Mouse (Mus musculus) kidney, embryonic 14.5 days (tissue): ENCODE results near the gene Idh3b. TPM values are rescaled to one million over a fixed set of nuclear protein-coding genes. Genes with fewer than 3 reads are reported as not detected.

Experiments used
- ATAC-seq: fragments of 200-750 bp; cut with Nextera tagmentation; 2 replicates; pipeline ENCODE4 v1.8.0; 2017; ENCODE audit warnings: moderate number of reproducible peaks, mild to moderate bottlenecking, moderate TSS enrichment, moderate library complexity; ENCODE audit not compliant: low FRiP score, low TSS enrichment
- H3K27ac ChIP-seq: fragments of 300-500 bp; sonication (generic); 2 replicates; pipeline ENCODE4 v1.5.1; 2014; ENCODE audit warnings: low read depth, mild to moderate bottlenecking, low read length, moderate library complexity, mixed read lengths
- H3K27me3 ChIP-seq: fragments of 300-500 bp; sonication (generic); 2 replicates; pipeline ENCODE4 v1.6.1; 2014; ENCODE audit warnings: mild to moderate bottlenecking, low read length; ENCODE audit not compliant: control insufficient read depth, insufficient read depth
- H3K36me3 ChIP-seq: fragments of 300-500 bp; sonication (generic); 2 replicates; pipeline ENCODE4 v1.6.1; 2014; ENCODE audit warnings: low read length, mixed read lengths; ENCODE audit not compliant: control insufficient read depth, insufficient read depth
- H3K4me1 ChIP-seq: fragments of 300-500 bp; sonication (generic); 2 replicates; pipeline ENCODE4 v1.6.1; 2014; ENCODE audit warnings: low read length, mixed read lengths; ENCODE audit not compliant: control insufficient read depth, insufficient read depth
- H3K4me2 ChIP-seq: fragments of 300-500 bp; sonication (generic); replicated peaks from 2 replicates; pipeline ENCODE4 v1.6.1; 2014; ENCODE audit warnings: low read depth, mild to moderate bottlenecking, low read length
- H3K4me3 ChIP-seq: fragments of 300-500 bp; sonication (generic); 2 replicates; pipeline ENCODE4 v1.5.1; 2014; ENCODE audit warnings: mild to moderate bottlenecking, low read length
- H3K9ac ChIP-seq: fragments of 300-500 bp; sonication (generic); 2 replicates; pipeline ENCODE4 v1.6.1; 2014; ENCODE audit warnings: low read depth, mild to moderate bottlenecking, low read length, moderate library complexity
- H3K9me3 ChIP-seq: fragments of 300-500 bp; sonication (generic); 2 replicates; pipeline ENCODE4 v1.6.1; 2016; ENCODE audit warnings: low read length; ENCODE audit not compliant: control insufficient read depth
- WGBS: fragments of 180-500 bp; shearing (Covaris S2); extraction: QIAGEN DNeasy Blood & Tissue Kit; methylation state at CpG from one replicate; pipeline ENCODE4 v1.1.7; 2014; 5-methylcytosine and 5-hydroxymethylcytosine counted together
- polyA plus RNA-seq: library from polyadenylated mRNA; unstranded; fragments of >200 nt; fragmentation: Nextera tagmentation; extraction: Ambion mirVana; gene quantifications from 2 replicates; pipeline ENCODE4 v1.2.1, GENCODE M21; 2014

Idh3b gene
- polyA plus RNA-seq, result 175 and 181 TPM in 2 replicates

- Histone ChIP-seq H3K9me3 (no peaks in the 10 kb centered on the region), H3K27me3 (no peaks in the 10 kb centered on the region), H3K27ac (peak within 1 kb of the TSS; percentile 76), H3K9ac (peak within 1 kb of the TSS; percentile 88), H3K4me1 (0 out of 2 replicates have a peak, but pooled peaks cover 9% of the 10 kb centered on the region), H3K4me3 (peak within 1 kb of the TSS; percentile 86), H3K4me2 (peak within 1 kb of the TSS; percentile 87), H3K36me3 (peaks cover 35% of the 10 kb centered on the region)
- peak; percentile 88 for ATAC-seq
- under 1% methylated on average over 48 of the region's 51 CpGs for WGBS
These were observed at the start of gene Idh3b for GRCm38 (mm10) chr2:130283854-130284654. Gene Idh3b, minus strand, starts transcription at chr2:130284547.

- Histone ChIP-seq H3K4me1 (no peaks in the 10 kb centered on the region), H3K9ac (no peak overlapping the region), H3K4me3 (no peak overlapping the region), H3K4me2 (no peak overlapping the region), H3K9me3 (no peaks in the 10 kb centered on the region), H3K36me3 (no peaks in the 10 kb centered on the region), H3K27me3 (no peaks in the 10 kb centered on the region), H3K27ac (no peak overlapping the region)
- ATAC-seq, result no peak
- 91% methylated on average over 2 of the region's 2 CpGs for WGBS
These were observed 45.2 kb upstream of the Idh3b start for GRCm38 (mm10) chr2:130329502-130329901.

GRCm38 (mm10) chr2:130327057-130327456 is 42.7 kb upstream of the Idh3b start:
- Histone ChIP-seq H3K4me3 (no peak overlapping the region), H3K36me3 (no peaks in the 10 kb centered on the region), H3K27me3 (no peaks in the 10 kb centered on the region), H3K4me1 (no peaks in the 10 kb centered on the region), H3K4me2 (no peak overlapping the region), H3K27ac (no peak overlapping the region), H3K9me3 (no peaks in the 10 kb centered on the region), H3K9ac (no peak overlapping the region)
- 63% methylated on average over 1 of the region's 1 CpGs for WGBS
- no peak for ATAC-seq

DNA sequence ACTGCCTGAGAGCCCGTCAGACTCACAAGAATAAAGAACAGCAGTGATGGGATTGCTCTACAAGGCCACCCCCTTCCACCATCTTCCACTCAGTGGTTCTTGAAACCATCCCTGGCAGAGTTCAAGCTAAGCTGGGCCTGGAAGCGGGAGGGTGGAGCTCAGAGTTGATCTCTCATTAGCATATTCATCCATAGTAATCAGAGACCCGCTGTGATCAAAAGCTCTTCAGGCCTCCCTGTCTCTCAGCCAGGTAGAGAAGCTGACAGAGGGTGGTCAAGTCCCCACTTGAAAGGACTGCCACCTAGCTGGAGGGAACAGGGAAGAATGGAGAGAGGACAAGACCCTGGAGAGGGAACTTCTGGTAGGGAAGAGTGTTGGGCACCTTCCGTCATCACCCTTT is 18.7 kb upstream of the Idh3b start:
- ATAC-seq, result no peak
- H3K9ac ChIP-seq, result no peak overlapping the region
- H3K4me1 ChIP-seq, result no peaks in the 10 kb centered on the region
- H3K36me3 ChIP-seq, result peaks cover 6% of the 10 kb centered on the region; the same call in 1 of the 2 replicates
- no peak overlapping the region for H3K27ac ChIP-seq
- H3K4me3 ChIP-seq, result no peak overlapping the region
- H3K4me2 ChIP-seq, result no peak overlapping the region
- no peaks in the 10 kb centered on the region for H3K27me3 ChIP-seq
- 64% methylated on average over 4 of the region's 4 CpGs for WGBS
- no peaks in the 10 kb centered on the region for H3K9me3 ChIP-seq

GRCm38 (mm10) chr2:130297580-130297979 is 13.2 kb upstream of the Idh3b start:
- Histone ChIP-seq H3K9ac (no peak overlapping the region), H3K27ac (no peak overlapping the region), H3K4me3 (no peak overlapping the region), H3K9me3 (no peaks in the 10 kb centered on the region), H3K4me2 (no peak overlapping the region), H3K36me3 (no peaks in the 10 kb centered on the region), H3K27me3 (peaks cover 8% of the 10 kb centered on the region), H3K4me1 (peaks cover 20% of the 10 kb centered on the region)
- ATAC-seq, result no peak
- WGBS, result 84% methylated on average over 9 of the region's 9 CpGs

GRCm38 (mm10) chr2:130296134-130296745 is 11.9 kb upstream of the Idh3b start:
- no peak overlapping the region for H3K27ac ChIP-seq
- H3K4me2 ChIP-seq, result peak overlapping the region; percentile 82
- H3K4me1 ChIP-seq, result peaks cover 21% of the 10 kb centered on the region

DNA sequence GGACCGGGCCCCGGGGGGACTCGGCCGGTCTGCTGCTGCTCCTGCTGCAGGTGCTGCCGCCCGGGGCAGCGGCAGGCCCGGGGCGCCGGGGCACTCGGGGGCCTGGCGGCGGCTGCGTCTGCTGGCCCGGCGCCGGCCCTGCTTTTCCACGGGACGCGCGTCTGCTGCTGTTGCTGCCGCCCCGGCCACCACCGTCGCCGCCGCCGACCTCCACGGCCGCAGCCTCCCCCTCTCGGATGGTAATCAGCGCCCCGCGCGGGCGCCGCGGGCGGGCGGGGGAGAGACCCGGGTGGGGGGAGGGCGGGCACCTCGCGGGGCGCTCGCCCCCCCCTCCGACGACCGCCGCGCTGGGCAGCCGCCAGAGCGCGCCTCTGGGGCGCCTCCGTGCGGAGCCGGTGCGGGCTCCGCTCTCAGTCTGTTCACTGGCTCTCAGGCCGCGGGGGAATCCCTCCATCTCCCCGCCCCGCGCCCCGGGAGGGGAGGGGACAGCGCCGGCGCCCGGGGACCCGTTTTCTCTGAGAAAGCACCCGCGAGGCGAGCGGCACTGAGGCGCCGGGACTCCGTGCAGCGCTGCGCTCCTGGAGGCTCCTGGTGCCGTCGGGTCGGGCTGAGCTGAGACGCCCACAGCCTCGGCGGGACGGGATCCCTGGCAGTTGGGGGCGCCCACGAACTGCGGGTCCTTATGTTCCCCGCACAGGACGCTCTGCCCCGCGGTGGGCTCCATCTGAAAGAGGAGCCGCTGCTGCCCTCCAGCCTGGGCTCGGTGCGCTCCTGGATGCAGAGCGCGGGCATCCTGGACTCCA is 11.2 kb upstream of the Idh3b start:
- no peaks in the 10 kb centered on the region for H3K36me3 ChIP-seq
- peak; percentile 54 for ATAC-seq
- WGBS, result under 1% methylated on average over 59 of the region's 99 CpGs
- peaks cover 8% of the 10 kb centered on the region for H3K27me3 ChIP-seq
- no peak overlapping the region for H3K27ac ChIP-seq
- H3K4me1 ChIP-seq, result peaks cover 24% of the 10 kb centered on the region
- peak overlapping the region; percentile 82 for H3K4me2 ChIP-seq
- peak overlapping the region; percentile 84 for H3K9ac ChIP-seq
- H3K9me3 ChIP-seq, result no peaks in the 10 kb centered on the region
- peak overlapping the region; percentile 72 for H3K4me3 ChIP-seq

More at GRCm38 (mm10) chr2:130296134-130296745, 11.9 kb upstream of the Idh3b start:
- Histone ChIP-seq H3K4me3 (peak overlapping the region; percentile 72), H3K9ac (peak overlapping the region; percentile 84; the same call in 1 of the 2 replicates), H3K36me3 (no peaks in the 10 kb centered on the region), H3K9me3 (no peaks in the 10 kb centered on the region), H3K27me3 (peaks cover 8% of the 10 kb centered on the region)
- 4% methylated on average over 20 of the region's 20 CpGs for WGBS
- ATAC-seq, result peak; percentile 20

DNA sequence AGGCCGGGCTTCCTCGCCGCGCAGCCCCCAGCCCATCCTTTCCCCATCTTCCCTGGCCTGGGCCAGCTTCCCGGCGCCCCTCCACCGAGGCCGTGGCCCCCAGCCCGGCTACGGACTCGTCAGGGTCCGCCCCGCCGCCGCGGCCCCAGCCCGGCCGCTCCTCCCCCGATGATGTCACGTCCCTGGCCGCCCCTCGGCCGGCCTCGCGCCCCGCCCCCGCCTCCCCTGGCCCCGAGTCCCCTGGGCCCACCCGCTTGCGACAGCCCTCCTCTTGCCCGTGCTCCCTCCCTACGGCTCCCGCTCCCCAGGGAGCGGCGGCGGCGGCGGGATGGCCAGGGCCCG is 10.6 kb upstream of the Idh3b start, which contains the start of gene Ebf4:
Gene Ebf4 (plus strand): TSS at position 234 of the 342 bp plus-strand sequence.
- 1% methylated on average over 26 of the region's 39 CpGs for WGBS
- peak within 1 kb of the TSS; percentile 72 for H3K4me3 ChIP-seq

More for the DNA sequence above, 10.6 kb upstream of the Idh3b start, which contains the start of gene Ebf4:
- peaks cover 24% of the 10 kb centered on the region for H3K4me1 ChIP-seq
- H3K9ac ChIP-seq, result peak within 1 kb of the TSS; percentile 84
- H3K4me2 ChIP-seq, result peak within 1 kb of the TSS; percentile 82
- H3K27ac ChIP-seq, result no peak within 1 kb of the TSS
- H3K36me3 ChIP-seq, result no peaks in the 10 kb centered on the region
- no peaks in the 10 kb centered on the region for H3K9me3 ChIP-seq
- peaks cover 8% of the 10 kb centered on the region for H3K27me3 ChIP-seq
- ATAC-seq, result peak; percentile 74
